Mouse (Mus musculus) liver, embryonic 14.5 days (tissue): ENCODE results near the gene H6pd. TPM values are rescaled to one million over a fixed set of nuclear protein-coding genes. Genes with fewer than 3 reads are reported as not detected.

Experiments used
- ATAC-seq: fragments of 200-750 bp; cut with Nextera tagmentation; 2 replicates; pipeline ENCODE4 v1.8.0; 2017; ENCODE audit warnings: moderate number of reproducible peaks, mild to moderate bottlenecking, moderate library complexity; ENCODE audit not compliant: insufficient read depth
- DNase-seq, 3 experiments: peaks; one replicate each; pipeline ENCODE4 v3.0.0-alpha.2; 2012 to 2013; ENCODE audit warnings: low read depth in 3 of 3, low spot score in 3 of 3
- H3K27ac ChIP-seq: fragments of 300-500 bp; sonication (generic); 2 replicates; pipeline ENCODE4 v1.5.1; 2014; ENCODE audit warnings: moderate library complexity, mild to moderate bottlenecking, control low read depth, inconsistent platforms
- H3K27me3 ChIP-seq: fragments of 300-500 bp; sonication (generic); 2 replicates; pipeline ENCODE4 v1.6.1; 2014; ENCODE audit warnings: mild to moderate bottlenecking, low read length, moderate library complexity; ENCODE audit not compliant: control insufficient read depth, insufficient read depth
- H3K36me3 ChIP-seq: fragments of 300-500 bp; sonication (generic); replicated peaks from 2 replicates; pipeline ENCODE4 v1.6.1; 2014; ENCODE audit warnings: low read depth; ENCODE audit not compliant: control insufficient read depth, insufficient read depth
- H3K4me1 ChIP-seq, 2 experiments: fragments of 200-500 bp in 1 of 2; fragments of 300-500 bp in 1 of 2; sonication (generic) in 1 of 2; replicated peaks; 2 replicates each; pipeline ENCODE4 v1.6.1; 2012 to 2014; ENCODE audit warnings: antibody characterized with exemption in 1 of 2, inconsistent platforms in 1 of 2, low read length in 1 of 2; ENCODE audit not compliant: control insufficient read depth in 2 of 2, insufficient read depth in 2 of 2
- H3K4me2 ChIP-seq: fragments of 300-500 bp; sonication (generic); 2 replicates; pipeline ENCODE4 v1.6.1; 2014; ENCODE audit warnings: low read depth, mild to moderate bottlenecking, control low read depth, moderate library complexity
- H3K4me3 ChIP-seq, 2 experiments: fragments of 200-500 bp in 1 of 2; fragments of 300-500 bp in 1 of 2; sonication (generic) in 1 of 2; 2 replicates each; pipeline ENCODE4 v1.5.1; 2012 to 2014; ENCODE audit warnings: low read depth in 2 of 2, low read length in 2 of 2, mild to moderate bottlenecking in 2 of 2, control low read depth in 1 of 2, inconsistent platforms in 1 of 2, moderate library complexity in 1 of 2; ENCODE audit not compliant: insufficient read depth in 1 of 2
- H3K9ac ChIP-seq: fragments of 300-500 bp; sonication (generic); replicated peaks from 2 replicates; pipeline ENCODE4 v1.6.1; 2014; ENCODE audit warnings: mild to moderate bottlenecking, control low read depth, moderate library complexity
- H3K9me3 ChIP-seq: fragments of 300-500 bp; sonication (generic); 2 replicates; pipeline ENCODE4 v1.6.1; 2016; ENCODE audit warnings: low read length, mixed read lengths; ENCODE audit not compliant: control insufficient read depth
- CTCF ChIP-seq: IDR thresholded peaks from 2 replicates; pipeline ENCODE4 v1.5.1; 2016; ENCODE audit warnings: antibody characterized with exemption, low read depth, control low read depth
- EP300 ChIP-seq: IDR thresholded peaks from 2 replicates; pipeline ENCODE4 v1.6.1; 2016; ENCODE audit warnings: antibody characterized with exemption, low read depth
- WGBS: fragments of 180-500 bp; shearing (Covaris S2); extraction: QIAGEN DNeasy Blood & Tissue Kit; methylation state at CpG from one replicate; pipeline ENCODE4 v1.1.7; 2014; ENCODE audit not compliant: insufficient replicate concordance; 5-methylcytosine and 5-hydroxymethylcytosine counted together
- polyA plus RNA-seq, 2 experiments: library from polyadenylated mRNA; depleted of rRNA in 1 of 2; stranded (reverse) in 1 of 2; unstranded in 1 of 2; fragments of >200 nt; fragmentation: Nextera tagmentation in 1 of 2; extraction: Ambion mirVana in 1 of 2; gene quantifications; 2 replicates each; pipeline versions ENCODE4 v1.2.1 to v1.2.3; 2012 to 2014

The H6pd gene
- polyA plus RNA-seq, 2 experiments: 7.9 to 8.3 TPM

GRCm38 (mm10) chr4:149964285-149964684 lies 44.5 kb downstream of the H6pd start:
- Histone ChIP-seq H3K36me3 (no peaks in the 10 kb centered on the region), H3K9me3 (no peaks in the 10 kb centered on the region), H3K9ac (no peak overlapping the region), H3K27ac (no peak overlapping the region), H3K27me3 (no peaks in the 10 kb centered on the region), H3K4me2 (no peak overlapping the region), H3K4me1 (no peaks in the 10 kb centered on the region), H3K4me3 (no peak overlapping the region)
- TF ChIP-seq CTCF (no peak), EP300 (no peak)
- WGBS: 62% methylated on average over 8 of the region's 8 CpGs
- ATAC-seq: no peak
- no peak for DNase-seq

GRCm38 (mm10) chr4:149960391-149960790 lies 48.4 kb downstream of the H6pd start:
- no peak for ATAC-seq
- TF ChIP-seq EP300 (no peak), CTCF (no peak)
- H3K9me3 ChIP-seq: no peaks in the 10 kb centered on the region
- H3K36me3 ChIP-seq: no peaks in the 10 kb centered on the region
- no peak overlapping the region for H3K4me2 ChIP-seq
- H3K4me3 ChIP-seq: no peak overlapping the region
- no peak overlapping the region for H3K9ac ChIP-seq
- no peak for DNase-seq
- 67% methylated on average over 7 of the region's 7 CpGs for WGBS
- H3K4me1 ChIP-seq: peaks cover 0 to under 1% of the 10 kb centered on the region in 2 experiments; a peak in 1 of 4 replicates
- H3K27ac ChIP-seq: no peak overlapping the region
- peaks cover 21% of the 10 kb centered on the region for H3K27me3 ChIP-seq

- Histone ChIP-seq H3K4me2 (no peak overlapping the region), H3K9ac (no peak overlapping the region), H3K36me3 (no peaks in the 10 kb centered on the region), H3K27me3 (peaks cover 24% of the 10 kb centered on the region), H3K27ac (no peak overlapping the region), H3K9me3 (no peaks in the 10 kb centered on the region), H3K4me1 (peaks cover 0 to 4% of the 10 kb centered on the region in 2 experiments; a peak in 1 of 4 replicates), H3K4me3 (no peak overlapping the region)
- TF ChIP-seq CTCF: no peak
- TF ChIP-seq EP300: no peak
- WGBS: 43% methylated on average over 10 of the region's 10 CpGs
- DNase-seq: no peak
- ATAC-seq: no peak
Observed at GRCm38 (mm10) chr4:149959816-149960215, 49.0 kb downstream of the H6pd start.

GRCm38 (mm10) chr4:149958566-149958965 lies 50.3 kb downstream of the H6pd start:
- H3K9ac ChIP-seq: no peak overlapping the region
- no peak overlapping the region for H3K4me3 ChIP-seq
- no peaks in the 10 kb centered on the region for H3K9me3 ChIP-seq
- H3K4me2 ChIP-seq: no peak overlapping the region
- TF ChIP-seq CTCF: peak; percentile 92
- TF ChIP-seq EP300: no peak
- H3K36me3 ChIP-seq: no peaks in the 10 kb centered on the region
- ATAC-seq (no peak), DNase-seq (peak; percentile 32 to 49 (median 43))
- no peak overlapping the region for H3K27ac ChIP-seq
- H3K4me1 ChIP-seq: peaks cover 2 to 4% of the 10 kb centered on the region in 2 experiments; a peak in 2 of 4 replicates
- H3K27me3 ChIP-seq: peaks cover 36% of the 10 kb centered on the region
- 4% methylated on average over 5 of the region's 5 CpGs for WGBS

- Histone ChIP-seq H3K4me1 (peaks cover 2 to 4% of the 10 kb centered on the region in 2 experiments; a peak in 2 of 4 replicates), H3K27me3 (peaks cover 56% of the 10 kb centered on the region), H3K4me3 (no peak overlapping the region), H3K4me2 (no peak overlapping the region), H3K9me3 (no peaks in the 10 kb centered on the region), H3K9ac (no peak overlapping the region), H3K27ac (no peak overlapping the region), H3K36me3 (no peaks in the 10 kb centered on the region)
- ATAC-seq: no peak
- no peak for DNase-seq
- 49% methylated on average over 13 of the region's 13 CpGs for WGBS
- TF ChIP-seq CTCF (no peak), EP300 (no peak)
Observed at GRCm38 (mm10) chr4:149956048-149956447, 52.8 kb downstream of the H6pd start.
